Mouse (Mus musculus) midbrain, embryonic 15.5 days (tissue): ENCODE results near the gene Zfp668. TPM values are rescaled to one million over a fixed set of nuclear protein-coding genes. Genes with fewer than 3 reads are reported as not detected.

Source experiments
- ATAC-seq: fragments of 200-750 bp; cut with Nextera tagmentation; replicated peaks from 2 replicates; pipeline ENCODE4 v1.8.0; 2017; ENCODE audit warnings: moderate TSS enrichment
- H3K27ac ChIP-seq: fragments of 300-500 bp; sonication (generic); 2 replicates; pipeline ENCODE4 v1.5.1; 2015; ENCODE audit warnings: mild to moderate bottlenecking, inconsistent platforms
- H3K27me3 ChIP-seq: fragments of 300-500 bp; sonication (generic); replicated peaks from 2 replicates; pipeline ENCODE4 v1.6.1; 2015; ENCODE audit warnings: inconsistent platforms
- H3K36me3 ChIP-seq: fragments of 300-500 bp; sonication (generic); replicated peaks from 2 replicates; pipeline ENCODE4 v1.6.1; 2015; ENCODE audit warnings: inconsistent platforms
- H3K4me1 ChIP-seq: fragments of 300-500 bp; sonication (generic); 2 replicates; pipeline ENCODE4 v1.6.1; 2015; ENCODE audit warnings: inconsistent platforms
- H3K4me2 ChIP-seq: fragments of 300-500 bp; sonication (generic); 2 replicates; pipeline ENCODE4 v1.6.1; 2015; ENCODE audit warnings: inconsistent platforms, mild to moderate bottlenecking, moderate library complexity
- H3K4me3 ChIP-seq: fragments of 300-500 bp; sonication (generic); 2 replicates; pipeline ENCODE4 v1.5.1; 2015; ENCODE audit warnings: mild to moderate bottlenecking, inconsistent platforms
- H3K9ac ChIP-seq: fragments of 300-500 bp; sonication (generic); 2 replicates; pipeline ENCODE4 v1.6.1; 2015; ENCODE audit warnings: mild to moderate bottlenecking, inconsistent platforms
- H3K9me3 ChIP-seq: fragments of 300-500 bp; sonication (generic); 2 replicates; pipeline ENCODE4 v1.6.1; 2016; ENCODE audit warnings: inconsistent platforms
- WGBS: fragments of 180-500 bp; shearing (Covaris S2); methylation state at CpG from one replicate; pipeline ENCODE4 v1.1.7; 2015; ENCODE audit warnings: mixed read lengths; 5-methylcytosine and 5-hydroxymethylcytosine counted together
- polyA plus RNA-seq: library from polyadenylated mRNA; unstranded; fragments of >200 nt; fragmentation: Nextera tagmentation; extraction: Ambion mirVana; gene quantifications from 2 replicates; pipeline ENCODE4 v1.2.1, GENCODE M21; 2015

Zfp668 gene
- polyA plus RNA-seq, 1 experiment from 2014 or later = 48.1 TPM

DNA sequence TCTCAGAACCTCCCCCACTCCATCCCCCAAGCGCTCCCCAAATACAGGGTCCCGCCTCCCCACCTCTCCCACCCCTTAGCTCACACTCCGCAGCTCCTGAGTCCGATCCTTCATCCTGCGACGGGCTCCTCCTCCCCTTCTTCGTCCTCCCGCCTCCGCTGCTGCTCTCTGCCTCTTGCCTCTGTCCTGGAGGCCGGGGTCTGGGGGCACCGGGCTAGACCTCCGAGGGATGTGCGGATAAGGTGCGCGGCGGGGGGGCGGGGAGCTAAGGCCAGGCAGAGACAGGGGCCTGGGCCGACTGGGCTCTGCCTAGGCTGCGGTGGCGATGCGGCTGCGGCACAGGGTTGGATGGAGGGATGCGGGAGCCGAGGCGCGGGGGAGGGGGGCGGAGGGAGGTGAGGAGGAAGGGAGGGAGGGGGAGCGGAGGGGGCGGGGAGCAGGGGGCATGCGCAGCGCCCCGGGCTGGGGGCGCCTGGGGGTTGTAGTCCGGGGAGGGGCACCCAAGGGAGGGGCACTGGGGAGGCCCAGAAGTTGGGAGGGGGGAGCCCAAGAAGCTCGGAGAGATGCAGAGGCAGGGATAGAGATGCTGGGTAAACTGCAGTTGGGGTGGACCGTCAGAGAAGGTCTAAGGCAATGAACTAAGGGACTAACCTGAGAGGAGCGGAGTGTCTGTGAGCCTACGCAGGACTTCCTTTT lies 52.3 kb downstream of the Zfp668 start, which contains the start of the genes Stx4a and Stx1b:
TSS of gene Stx4a (plus strand) at position 119 of the 696 bp plus-strand sequence.
TSS of gene Stx1b (minus strand) at position 374 of the 696 bp plus-strand sequence.
- Histone ChIP-seq H3K27me3 (no peaks in the 10 kb centered on the region), H3K4me1 (peaks cover 30% of the 10 kb centered on the region), H3K36me3 (no peaks in the 10 kb centered on the region), H3K4me3 (peak within 1 kb of the TSS; percentile 91), H3K27ac (peak within 1 kb of the TSS; percentile 93), H3K9ac (peak within 1 kb of the TSS; percentile 93), H3K9me3 (no peaks in the 10 kb centered on the region), H3K4me2 (peak within 1 kb of the TSS; percentile 85)
- ATAC-seq = peak; percentile 91
- 3% methylated on average over 28 of the region's 38 CpGs for WGBS

- Histone ChIP-seq H3K36me3 (no peaks in the 10 kb centered on the region), H3K4me3 (peak overlapping the region; percentile 91), H3K4me2 (peak overlapping the region; percentile 85), H3K27ac (peak overlapping the region; percentile 93), H3K9me3 (no peaks in the 10 kb centered on the region), H3K9ac (peak overlapping the region; percentile 93), H3K27me3 (no peaks in the 10 kb centered on the region), H3K4me1 (peaks cover 30% of the 10 kb centered on the region)
- ATAC-seq = peak; percentile 60; the same call in 1 of the 2 replicates
- 52% methylated on average over 11 of the region's 11 CpGs for WGBS
Observed at GRCm38 (mm10) chr7:127823236-127824171, 53.1 kb downstream of the Zfp668 start.

GRCm38 (mm10) chr7:127822494-127822893 lies 54.1 kb downstream of the Zfp668 start:
- H3K4me1 ChIP-seq = peaks cover 30% of the 10 kb centered on the region
- peak overlapping the region; percentile 91; the same call in 1 of the 2 replicates for H3K4me3 ChIP-seq
- no peaks in the 10 kb centered on the region for H3K9me3 ChIP-seq
- ATAC-seq = no peak
- H3K27ac ChIP-seq = no peak overlapping the region
- H3K27me3 ChIP-seq = no peaks in the 10 kb centered on the region
- H3K36me3 ChIP-seq = no peaks in the 10 kb centered on the region
- no peak overlapping the region for H3K9ac ChIP-seq
- H3K4me2 ChIP-seq = no peak overlapping the region
- 91% methylated on average over 3 of the region's 3 CpGs for WGBS

DNA sequence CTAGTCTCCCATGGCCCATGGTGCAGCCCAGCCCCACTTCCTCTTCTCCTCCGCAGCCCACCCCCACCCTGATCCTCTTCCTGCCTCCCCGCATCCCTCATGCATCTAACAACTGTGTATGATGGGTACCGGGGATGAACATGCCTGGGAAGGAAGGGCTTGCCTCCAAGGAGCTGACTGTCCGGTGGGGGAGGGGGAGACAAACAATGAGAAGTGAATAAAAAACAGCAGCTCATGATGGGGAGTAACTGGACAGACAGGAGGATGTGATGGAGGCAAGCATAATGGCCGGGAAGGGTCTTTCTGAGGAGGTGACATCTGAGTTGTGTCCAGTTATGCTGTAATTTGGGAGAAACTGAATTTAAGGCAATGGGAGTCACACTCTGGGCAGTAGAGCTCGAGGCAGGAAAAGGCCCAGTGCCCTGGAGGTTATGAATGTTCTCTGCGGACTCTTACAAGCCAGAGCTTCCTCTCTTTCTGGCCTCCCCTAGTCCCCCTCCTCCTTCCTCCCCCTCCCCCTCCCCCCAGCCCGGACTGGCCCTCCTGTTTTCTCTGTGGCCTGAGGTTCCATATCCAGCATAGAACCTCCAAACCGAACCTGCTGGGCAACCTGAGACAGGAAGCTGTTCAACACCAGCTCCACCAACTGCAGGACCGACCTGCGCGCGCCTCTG lies 55.7 kb downstream of the Zfp668 start:
- peaks cover 30% of the 10 kb centered on the region for H3K4me1 ChIP-seq
- no peak overlapping the region for H3K4me2 ChIP-seq
- H3K27ac ChIP-seq = no peak overlapping the region
- H3K4me3 ChIP-seq = no peak overlapping the region
- no peaks in the 10 kb centered on the region for H3K27me3 ChIP-seq
- H3K36me3 ChIP-seq = no peaks in the 10 kb centered on the region
- ATAC-seq = no peak
- 73% methylated on average over 13 of the region's 13 CpGs for WGBS
- H3K9ac ChIP-seq = no peak overlapping the region
- H3K9me3 ChIP-seq = no peaks in the 10 kb centered on the region

DNA sequence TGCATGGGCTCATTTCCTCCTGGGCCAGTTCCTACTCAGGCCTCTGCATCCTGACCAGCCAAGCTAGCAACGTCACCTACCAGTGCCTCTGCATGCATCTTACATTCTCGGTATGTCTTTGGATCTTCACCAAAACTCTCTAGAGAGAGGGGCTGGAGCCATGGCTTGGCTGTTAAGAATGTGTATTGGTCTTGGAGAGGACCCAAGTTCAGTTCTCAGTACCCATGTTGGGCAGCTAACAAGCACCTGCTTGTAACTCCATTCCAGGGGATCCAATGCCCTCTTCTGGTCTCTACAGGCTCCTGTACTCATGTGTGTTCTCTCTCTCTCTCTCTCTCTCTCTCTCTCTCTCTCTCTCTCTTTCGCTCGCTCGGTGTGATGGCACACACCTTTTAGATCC lies 58.9 kb downstream of the Zfp668 start:
- peaks cover 11% of the 10 kb centered on the region; the same call in 1 of the 2 replicates for H3K36me3 ChIP-seq
- H3K4me3 ChIP-seq = no peak overlapping the region
- H3K9ac ChIP-seq = no peak overlapping the region
- H3K9me3 ChIP-seq = no peaks in the 10 kb centered on the region
- H3K4me2 ChIP-seq = no peak overlapping the region
- WGBS = 91% methylated on average over 5 of the region's 5 CpGs
- no peaks in the 10 kb centered on the region for H3K27me3 ChIP-seq
- H3K27ac ChIP-seq = no peak overlapping the region
- ATAC-seq = no peak
- peaks cover 11% of the 10 kb centered on the region for H3K4me1 ChIP-seq

DNA sequence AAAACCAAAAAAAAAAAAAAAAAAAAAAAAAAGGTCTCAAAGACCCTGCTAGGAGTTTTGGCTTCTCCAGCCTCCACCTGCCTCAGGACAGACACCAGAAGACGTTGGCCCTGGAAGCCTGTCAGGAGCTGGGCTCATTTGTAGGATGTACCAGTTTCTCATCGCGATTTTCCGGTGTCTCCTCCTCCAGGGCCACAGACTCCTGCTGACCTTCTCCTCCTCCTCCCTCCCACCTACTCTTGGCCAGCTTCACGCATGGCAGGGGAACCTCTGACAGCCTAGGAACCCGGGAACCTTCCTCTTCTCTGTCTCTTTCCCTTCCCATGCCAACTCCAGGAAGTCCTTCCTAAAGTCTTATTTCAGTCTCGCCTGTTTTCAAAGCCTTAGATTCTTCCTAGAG lies 59.6 kb downstream of the Zfp668 start:
- H3K4me2 ChIP-seq = no peak overlapping the region
- H3K4me1 ChIP-seq = peaks cover 5% of the 10 kb centered on the region
- no peak overlapping the region for H3K9ac ChIP-seq
- no peaks in the 10 kb centered on the region for H3K27me3 ChIP-seq
- H3K36me3 ChIP-seq = peaks cover 16% of the 10 kb centered on the region; the same call in 1 of the 2 replicates
- WGBS = 84% methylated on average over 7 of the region's 7 CpGs
- H3K27ac ChIP-seq = no peak overlapping the region
- no peak for ATAC-seq
- H3K4me3 ChIP-seq = no peak overlapping the region
- no peaks in the 10 kb centered on the region for H3K9me3 ChIP-seq

GRCm38 (mm10) chr7:127815954-127816821 lies 60.4 kb downstream of the Zfp668 start:
- Histone ChIP-seq H3K27ac (no peak overlapping the region), H3K36me3 (peaks cover 19% of the 10 kb centered on the region; the same call in 1 of the 2 replicates), H3K27me3 (no peaks in the 10 kb centered on the region), H3K9me3 (no peaks in the 10 kb centered on the region), H3K4me2 (no peak overlapping the region), H3K4me3 (no peak overlapping the region), H3K9ac (no peak overlapping the region), H3K4me1 (no peaks in the 10 kb centered on the region)
- WGBS = 73% methylated on average over 15 of the region's 15 CpGs
- no peak for ATAC-seq

- ATAC-seq = no peak
- no peaks in the 10 kb centered on the region for H3K27me3 ChIP-seq
- 93% methylated on average over 15 of the region's 15 CpGs for WGBS
- H3K36me3 ChIP-seq = peaks cover 27% of the 10 kb centered on the region; the same call in 1 of the 2 replicates
- H3K4me2 ChIP-seq = no peak overlapping the region
- H3K27ac ChIP-seq = no peak overlapping the region
- H3K4me3 ChIP-seq = no peak overlapping the region
- no peaks in the 10 kb centered on the region for H3K9me3 ChIP-seq
- no peaks in the 10 kb centered on the region for H3K4me1 ChIP-seq
- H3K9ac ChIP-seq = no peak overlapping the region
Observed at GRCm38 (mm10) chr7:127815116-127815665, 61.4 kb downstream of the Zfp668 start.

DNA sequence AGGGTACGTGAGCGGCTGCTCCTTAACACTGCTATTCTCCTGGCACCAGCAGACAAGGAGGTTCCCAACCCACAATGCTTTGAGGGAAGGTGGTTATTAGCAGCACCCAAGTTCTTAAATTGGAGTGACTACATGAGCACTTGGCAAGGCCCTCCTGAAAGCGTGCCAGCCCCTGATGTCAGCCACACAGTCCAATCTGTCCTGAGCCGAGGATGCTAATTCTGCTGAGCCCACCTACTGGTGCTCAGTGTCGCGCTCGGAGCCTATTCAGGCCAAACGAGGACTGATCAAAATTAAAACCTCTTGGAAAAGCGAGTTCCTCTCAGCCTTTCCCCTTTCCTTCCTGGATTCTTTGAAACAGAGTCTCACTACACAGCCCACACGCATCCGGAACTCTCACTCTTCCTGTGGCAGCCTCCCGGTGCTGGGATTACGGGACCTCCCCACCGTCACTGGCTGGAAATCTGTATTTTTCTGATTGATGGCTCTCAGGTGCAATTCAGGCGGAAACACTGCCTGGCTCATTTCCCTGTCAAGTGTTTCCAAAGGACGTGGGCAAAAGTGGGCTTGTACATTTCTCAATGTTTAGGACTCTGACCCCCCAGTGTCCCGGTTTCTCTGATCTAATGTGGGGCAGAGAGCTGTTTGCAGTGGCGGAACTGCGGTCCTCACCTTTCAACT lies 62.2 kb downstream of the Zfp668 start:
- no peaks in the 10 kb centered on the region for H3K27me3 ChIP-seq
- 87% methylated on average over 19 of the region's 19 CpGs for WGBS
- no peak overlapping the region for H3K4me3 ChIP-seq
- H3K27ac ChIP-seq = no peak overlapping the region
- H3K4me1 ChIP-seq = no peaks in the 10 kb centered on the region
- no peak overlapping the region for H3K4me2 ChIP-seq
- H3K9me3 ChIP-seq = no peaks in the 10 kb centered on the region
- peaks cover 27% of the 10 kb centered on the region; the same call in 1 of the 2 replicates for H3K36me3 ChIP-seq
- ATAC-seq = no peak
- H3K9ac ChIP-seq = no peak overlapping the region

DNA sequence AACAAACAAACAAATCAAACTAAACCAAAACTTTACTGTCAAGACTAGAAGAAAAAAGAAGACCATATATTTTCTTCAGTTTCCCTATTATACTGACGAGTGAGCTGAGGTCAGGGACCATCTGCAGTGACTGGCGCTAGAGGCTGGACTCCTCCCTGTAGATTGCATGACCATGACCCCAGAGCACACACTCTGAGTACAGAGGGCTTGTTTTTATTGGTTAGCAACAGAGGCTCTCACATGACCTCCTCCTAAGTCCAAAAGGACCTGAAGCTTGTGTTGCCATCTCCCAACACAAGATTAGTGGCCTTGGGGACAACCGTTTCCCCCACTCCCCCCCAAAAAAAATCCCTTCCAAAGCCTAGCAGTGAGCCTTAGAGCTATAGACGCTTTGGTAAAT lies 62.8 kb downstream of the Zfp668 start:
- Histone ChIP-seq H3K4me3 (no peak overlapping the region), H3K4me1 (no peaks in the 10 kb centered on the region), H3K36me3 (peaks cover 27% of the 10 kb centered on the region; the same call in 1 of the 2 replicates), H3K9ac (no peak overlapping the region), H3K27ac (no peak overlapping the region), H3K4me2 (no peak overlapping the region), H3K9me3 (no peaks in the 10 kb centered on the region), H3K27me3 (no peaks in the 10 kb centered on the region)
- ATAC-seq = no peak
- 92% methylated on average over 4 of the region's 4 CpGs for WGBS
